Mouse (Mus musculus) kidney, adult 18-20 months (tissue): ENCODE data around the gene Ralbp1.

Experiments used
- DNase-seq: peaks from one replicate; pipeline ENCODE4 v3.0.0; 2021

Ralbp1 gene

GRCm38 (mm10) chr17:65845423-65845822 is 40.2 kb downstream of the Ralbp1 start:
- no peak for DNase-seq

GRCm38 (mm10) chr17:65842669-65843381 is 42.8 kb downstream of the Ralbp1 start:
- DNase-seq = peak; percentile 31

- DNase-seq = no peak
These were observed 45.9 kb downstream of the Ralbp1 start for GRCm38 (mm10) chr17:65839541-65840256.

GRCm38 (mm10) chr17:65836746-65837145 is 48.9 kb downstream of the Ralbp1 start:
- no peak for DNase-seq

- no peak for DNase-seq
These were observed 51.7 kb downstream of the Ralbp1 start for GRCm38 (mm10) chr17:65833891-65834290.

GRCm38 (mm10) chr17:65830216-65830863 is 55.3 kb downstream of the Ralbp1 start:
- DNase-seq = no peak

- DNase-seq = no peak
These were observed 56.6 kb downstream of the Ralbp1 start for GRCm38 (mm10) chr17:65828951-65829350.

GRCm38 (mm10) chr17:65827904-65828303 is 57.7 kb downstream of the Ralbp1 start:
- DNase-seq = no peak

GRCm38 (mm10) chr17:65827119-65827840 is 58.3 kb downstream of the Ralbp1 start:
- DNase-seq = no peak

GRCm38 (mm10) chr17:65826257-65826656 is 59.3 kb downstream of the Ralbp1 start:
- DNase-seq = no peak

GRCm38 (mm10) chr17:65824246-65824645 is 61.4 kb downstream of the Ralbp1 start:
- no peak for DNase-seq

GRCm38 (mm10) chr17:65822423-65822822 is 63.2 kb downstream of the Ralbp1 start:
- DNase-seq = no peak

- DNase-seq = no peak
These were observed 65.4 kb downstream of the Ralbp1 start for GRCm38 (mm10) chr17:65820197-65820596.

GRCm38 (mm10) chr17:65813763-65814162 is 71.8 kb downstream of the Ralbp1 start:
- DNase-seq = no peak

GRCm38 (mm10) chr17:65811032-65811431 is 74.6 kb downstream of the Ralbp1 start:
- no peak for DNase-seq

- DNase-seq = no peak
These were observed 79.2 kb downstream of the Ralbp1 start for GRCm38 (mm10) chr17:65806416-65806815.

- DNase-seq = no peak
These were observed 79.6 kb downstream of the Ralbp1 start for GRCm38 (mm10) chr17:65805966-65806365.

- no peak for DNase-seq
These were observed 83.6 kb downstream of the Ralbp1 start for GRCm38 (mm10) chr17:65802026-65802425.

- DNase-seq = no peak
These were observed 85.1 kb downstream of the Ralbp1 start for GRCm38 (mm10) chr17:65800451-65800850.

GRCm38 (mm10) chr17:65799353-65799752 is 86.2 kb downstream of the Ralbp1 start:
- DNase-seq = no peak

GRCm38 (mm10) chr17:65798446-65798845 is 87.2 kb downstream of the Ralbp1 start:
- no peak for DNase-seq
